Mouse (Mus musculus): ENCODE results near the gene Saal1.
"Not testable (repeated sequence)": the region's sequence is repeated elsewhere in the genome, so short reads cannot be mapped to it uniquely, and the experiment has no call there.

- not testable (repeated sequence) for TF ChIP-seq POLR2A (IDR thresholded peaks at IDR 0.05; ENCODE audit: borderline replicate concordance, low read depth, low read length); CTCF (IDR thresholded peaks at IDR 0.05; ENCODE audit: low read depth, low read length)
Observed at GRCm38 (mm10) chr7:46742880-46743279, 32.4 kb upstream of the Saal1 start, which contains the start of gene Saa1.

Data from bone marrow macrophage, adult 2 months (primary cell).